Mouse (Mus musculus): ENCODE measurements around the gene Ascc2. TPM values are rescaled to one million over a fixed set of nuclear protein-coding genes. Genes with fewer than 3 reads are reported as not detected.
A peak's percentile ranks its signal among the peaks of the same experiment; 100 is the strongest.
"Not testable (repeated sequence)": the region's sequence is repeated elsewhere in the genome, so short reads cannot be mapped to it uniquely, and the experiment has no call there.

Gene Ascc2
- polyA plus RNA-seq, 1 experiment from 2014 or later = 42.2 TPM

GRCm38 (mm10) chr11:4705178-4705577 is 67.6 kb downstream of the Ascc2 start:
- peaks cover 49% of the 10 kb centered on the region for H3K79me2 ChIP-seq (ENCODE audit: inconsistent target)
- WGBS (ENCODE audit: missing documents) = 11% methylated on average over 4 of the region's 4 CpGs
- peak overlapping the region; percentile 96 for H3K4me3 ChIP-seq (ENCODE audit: inconsistent target)
- peak overlapping the region; percentile 69 for H3K27ac ChIP-seq
- H3K36me3 ChIP-seq (ENCODE audit: inconsistent target) = 0 out of 2 replicates have a peak, but pooled peaks cover 7% of the 10 kb centered on the region

GRCm38 (mm10) chr11:4710188-4710587 is 72.6 kb downstream of the Ascc2 start:
- H3K4me3 ChIP-seq (ENCODE audit: inconsistent target) = not testable (repeated sequence)
- H3K79me2 ChIP-seq (ENCODE audit: inconsistent target) = peaks cover 28% of the 10 kb centered on the region; the same call in 1 of the 2 replicates
- WGBS (ENCODE audit: missing documents) = 100% methylated on average over 2 of the region's 4 CpGs

GRCm38 (mm10) chr11:4712822-4713221 is 75.3 kb downstream of the Ascc2 start:
- H3K79me2 ChIP-seq (ENCODE audit: inconsistent target) = peaks cover 20% of the 10 kb centered on the region; the same call in 1 of the 2 replicates
- no peak overlapping the region for H3K27ac ChIP-seq
- H3K4me3 ChIP-seq (ENCODE audit: inconsistent target) = no peak overlapping the region
- H3K36me3 ChIP-seq (ENCODE audit: inconsistent target) = no peaks in the 10 kb centered on the region

More at GRCm38 (mm10) chr11:4710188-4710587, 72.6 kb downstream of the Ascc2 start:
- H3K36me3 ChIP-seq (ENCODE audit: inconsistent target); H3K27ac ChIP-seq: not testable (repeated sequence)

GRCm38 (mm10) chr11:4714727-4715126 is 77.2 kb downstream of the Ascc2 start:
- 31% methylated on average over 4 of the region's 4 CpGs for WGBS (ENCODE audit: missing documents)
- Histone ChIP-seq H3K27ac (no peak overlapping the region), H3K36me3 (ENCODE audit: inconsistent target) (no peaks in the 10 kb centered on the region), H3K4me3 (ENCODE audit: inconsistent target) (no peak overlapping the region), H3K79me2 (ENCODE audit: inconsistent target) (peaks cover 16% of the 10 kb centered on the region; the same call in 1 of the 2 replicates)

- Histone ChIP-seq H3K36me3 (ENCODE audit: inconsistent target) (no peaks in the 10 kb centered on the region), H3K27ac (no peak overlapping the region), H3K4me3 (ENCODE audit: inconsistent target) (no peak overlapping the region), H3K79me2 (ENCODE audit: inconsistent target) (peaks cover 16% of the 10 kb centered on the region; the same call in 1 of the 2 replicates)
- WGBS (ENCODE audit: missing documents) = 98% methylated on average over 4 of the region's 4 CpGs
Observed at GRCm38 (mm10) chr11:4715596-4715995, 78.0 kb downstream of the Ascc2 start.

- peaks cover 16% of the 10 kb centered on the region; the same call in 1 of the 2 replicates for H3K79me2 ChIP-seq (ENCODE audit: inconsistent target)
- no peak overlapping the region for H3K27ac ChIP-seq
- no peak overlapping the region for H3K4me3 ChIP-seq (ENCODE audit: inconsistent target)
- WGBS (ENCODE audit: missing documents) = 97% methylated on average over 5 of the region's 5 CpGs
- H3K36me3 ChIP-seq (ENCODE audit: inconsistent target) = no peaks in the 10 kb centered on the region
Observed at GRCm38 (mm10) chr11:4716530-4717236, 79.1 kb downstream of the Ascc2 start.

GRCm38 (mm10) chr11:4718548-4718947 is 81.0 kb downstream of the Ascc2 start:
- peaks cover 16% of the 10 kb centered on the region; the same call in 1 of the 2 replicates for H3K79me2 ChIP-seq (ENCODE audit: inconsistent target)
- H3K36me3 ChIP-seq (ENCODE audit: inconsistent target) = peaks cover 6% of the 10 kb centered on the region
- no peak overlapping the region for H3K4me3 ChIP-seq (ENCODE audit: inconsistent target)
- WGBS (ENCODE audit: missing documents) = 96% methylated on average over 5 of the region's 5 CpGs
- H3K27ac ChIP-seq = no peak overlapping the region

- Histone ChIP-seq H3K4me3 (ENCODE audit: inconsistent target) (no peak overlapping the region), H3K36me3 (ENCODE audit: inconsistent target) (peaks cover 15% of the 10 kb centered on the region), H3K79me2 (ENCODE audit: inconsistent target) (peaks cover 16% of the 10 kb centered on the region; the same call in 1 of the 2 replicates), H3K27ac (no peak overlapping the region)
- 93% methylated on average over 9 of the region's 9 CpGs for WGBS (ENCODE audit: missing documents)
Observed at GRCm38 (mm10) chr11:4719961-4720360, 82.4 kb downstream of the Ascc2 start.

- peaks cover 12% of the 10 kb centered on the region; the same call in 1 of the 2 replicates for H3K79me2 ChIP-seq (ENCODE audit: inconsistent target)
- H3K36me3 ChIP-seq (ENCODE audit: inconsistent target) = peaks cover 18% of the 10 kb centered on the region
- no peak overlapping the region for H3K4me3 ChIP-seq (ENCODE audit: inconsistent target)
- 90% methylated on average over 11 of the region's 11 CpGs for WGBS (ENCODE audit: missing documents)
- no peak overlapping the region for H3K27ac ChIP-seq
Observed at GRCm38 (mm10) chr11:4720393-4720792, 82.8 kb downstream of the Ascc2 start.

- no peak overlapping the region for H3K4me3 ChIP-seq (ENCODE audit: inconsistent target)
- WGBS (ENCODE audit: missing documents) = 94% methylated on average over 7 of the region's 7 CpGs
- peaks cover 5% of the 10 kb centered on the region; the same call in 1 of the 2 replicates for H3K79me2 ChIP-seq (ENCODE audit: inconsistent target)
- no peak overlapping the region for H3K27ac ChIP-seq
- H3K36me3 ChIP-seq (ENCODE audit: inconsistent target) = peaks cover 24% of the 10 kb centered on the region
Observed at GRCm38 (mm10) chr11:4720900-4721580, 83.5 kb downstream of the Ascc2 start.

- Histone ChIP-seq H3K27ac (no peak overlapping the region), H3K36me3 (ENCODE audit: inconsistent target) (peaks cover 29% of the 10 kb centered on the region), H3K79me2 (ENCODE audit: inconsistent target) (no peaks in the 10 kb centered on the region; the same call in 1 of the 2 replicates), H3K4me3 (ENCODE audit: inconsistent target) (no peak overlapping the region)
- 95% methylated on average over 8 of the region's 8 CpGs for WGBS (ENCODE audit: missing documents)
Observed at GRCm38 (mm10) chr11:4721728-4722127, 84.2 kb downstream of the Ascc2 start.

GRCm38 (mm10) chr11:4729603-4730002 is 92.1 kb downstream of the Ascc2 start:
- 42% methylated on average over 12 of the region's 12 CpGs for WGBS (ENCODE audit: missing documents)
- no peak overlapping the region for H3K27ac ChIP-seq
- H3K79me2 ChIP-seq (ENCODE audit: inconsistent target) = no peaks in the 10 kb centered on the region
- no peak overlapping the region for H3K4me3 ChIP-seq (ENCODE audit: inconsistent target)
- H3K36me3 ChIP-seq (ENCODE audit: inconsistent target) = peaks cover 24% of the 10 kb centered on the region; the same call in 1 of the 2 replicates

GRCm38 (mm10) chr11:4730096-4730495 is 92.5 kb downstream of the Ascc2 start:
- H3K36me3 ChIP-seq (ENCODE audit: inconsistent target) = peaks cover 20% of the 10 kb centered on the region; the same call in 1 of the 2 replicates
- H3K4me3 ChIP-seq (ENCODE audit: inconsistent target) = no peak overlapping the region
- no peaks in the 10 kb centered on the region for H3K79me2 ChIP-seq (ENCODE audit: inconsistent target)
- 85% methylated on average over 5 of the region's 6 CpGs for WGBS (ENCODE audit: missing documents)
- no peak overlapping the region for H3K27ac ChIP-seq

- H3K79me2 ChIP-seq (ENCODE audit: inconsistent target) = no peaks in the 10 kb centered on the region
- H3K27ac ChIP-seq = no peak overlapping the region
- WGBS (ENCODE audit: missing documents) = 98% methylated on average over 5 of the region's 5 CpGs
- peaks cover 13% of the 10 kb centered on the region; the same call in 1 of the 2 replicates for H3K36me3 ChIP-seq (ENCODE audit: inconsistent target)
- H3K4me3 ChIP-seq (ENCODE audit: inconsistent target) = no peak overlapping the region
Observed at GRCm38 (mm10) chr11:4730913-4731312, 93.4 kb downstream of the Ascc2 start.

GRCm38 (mm10) chr11:4731781-4732180 is 94.2 kb downstream of the Ascc2 start:
- H3K36me3 ChIP-seq (ENCODE audit: inconsistent target) = peaks cover 7% of the 10 kb centered on the region; the same call in 1 of the 2 replicates
- H3K4me3 ChIP-seq (ENCODE audit: inconsistent target) = no peak overlapping the region
- no peaks in the 10 kb centered on the region for H3K79me2 ChIP-seq (ENCODE audit: inconsistent target)
- WGBS (ENCODE audit: missing documents) = 95% methylated on average over 6 of the region's 7 CpGs
- H3K27ac ChIP-seq = no peak overlapping the region
